Mouse (Mus musculus): ENCODE results near the gene Gm9732. TPM values are rescaled to one million over a fixed set of nuclear protein-coding genes. Genes with fewer than 3 reads are reported as not detected.
"Not testable (repeated sequence)": the region's sequence is repeated elsewhere in the genome, so short reads cannot be mapped to it uniquely, and the experiment has no call there.

The Gm9732 gene
- polyA plus RNA-seq, 1 experiment from 2014 or later: not detected

- H3K36me3 ChIP-seq (ENCODE audit: control insufficient read depth, insufficient read depth, low read length); H3K4me2 ChIP-seq (ENCODE audit: low read length); H3K27ac ChIP-seq (ENCODE audit: low read length); H3K4me1 ChIP-seq (ENCODE audit: control insufficient read depth, insufficient read depth, low read length); H3K27me3 ChIP-seq (ENCODE audit: control insufficient read depth, insufficient read depth, low read depth, low read length); H3K9ac ChIP-seq (ENCODE audit: low read depth, low read length); H3K9me3 ChIP-seq (replicated peaks; ENCODE audit: control insufficient read depth, low read length, poor library complexity, severe bottlenecking); H3K4me3 ChIP-seq (ENCODE audit: low read depth, low read length); ATAC-seq: not testable (repeated sequence)
- 77% methylated on average over 3 of the region's 3 CpGs for WGBS
These were observed 5.6 kb upstream of the Gm9732 start for GRCm38 (mm10) chr14:43269211-43269610.

GRCm38 (mm10) chr14:43273161-43273560 is 1.7 kb upstream of the Gm9732 start:
- H3K4me2 ChIP-seq (ENCODE audit: low read length); H3K27ac ChIP-seq (ENCODE audit: low read length); ATAC-seq; H3K27me3 ChIP-seq (ENCODE audit: control insufficient read depth, insufficient read depth, low read depth, low read length); H3K9me3 ChIP-seq (replicated peaks; ENCODE audit: control insufficient read depth, low read length, poor library complexity, severe bottlenecking); H3K36me3 ChIP-seq (ENCODE audit: control insufficient read depth, insufficient read depth, low read length); H3K9ac ChIP-seq (ENCODE audit: low read depth, low read length); H3K4me1 ChIP-seq (ENCODE audit: control insufficient read depth, insufficient read depth, low read length); H3K4me3 ChIP-seq (ENCODE audit: low read depth, low read length): not testable (repeated sequence)
- WGBS: 61% methylated on average over 1 of the region's 1 CpGs

GRCm38 (mm10) chr14:43275752-43276151 is 916 bp downstream of the Gm9732 start:
- WGBS: 94% methylated on average over 1 of the region's 1 CpGs
- H3K36me3 ChIP-seq (ENCODE audit: control insufficient read depth, insufficient read depth, low read length); H3K9ac ChIP-seq (ENCODE audit: low read depth, low read length); H3K27me3 ChIP-seq (ENCODE audit: control insufficient read depth, insufficient read depth, low read depth, low read length); H3K4me2 ChIP-seq (ENCODE audit: low read length); ATAC-seq; H3K4me3 ChIP-seq (ENCODE audit: low read depth, low read length); H3K27ac ChIP-seq (ENCODE audit: low read length); H3K4me1 ChIP-seq (ENCODE audit: control insufficient read depth, insufficient read depth, low read length); H3K9me3 ChIP-seq (replicated peaks; ENCODE audit: control insufficient read depth, low read length, poor library complexity, severe bottlenecking): not testable (repeated sequence)

- not testable (repeated sequence) for H3K27ac ChIP-seq (ENCODE audit: low read length); H3K9me3 ChIP-seq (replicated peaks; ENCODE audit: control insufficient read depth, low read length, poor library complexity, severe bottlenecking); H3K4me2 ChIP-seq (ENCODE audit: low read length); ATAC-seq; H3K36me3 ChIP-seq (ENCODE audit: control insufficient read depth, insufficient read depth, low read length); H3K9ac ChIP-seq (ENCODE audit: low read depth, low read length); H3K27me3 ChIP-seq (ENCODE audit: control insufficient read depth, insufficient read depth, low read depth, low read length); H3K4me3 ChIP-seq (ENCODE audit: low read depth, low read length); H3K4me1 ChIP-seq (ENCODE audit: control insufficient read depth, insufficient read depth, low read length)
- WGBS: 70% methylated on average over 2 of the region's 2 CpGs
These were observed 2.6 kb downstream of the Gm9732 start for GRCm38 (mm10) chr14:43277468-43277867.

GRCm38 (mm10) chr14:43278146-43278545 is 3.3 kb downstream of the Gm9732 start:
- not testable (repeated sequence) for H3K27ac ChIP-seq (ENCODE audit: low read length); H3K4me1 ChIP-seq (ENCODE audit: control insufficient read depth, insufficient read depth, low read length); H3K4me2 ChIP-seq (ENCODE audit: low read length); H3K9me3 ChIP-seq (replicated peaks; ENCODE audit: control insufficient read depth, low read length, poor library complexity, severe bottlenecking); H3K9ac ChIP-seq (ENCODE audit: low read depth, low read length); H3K4me3 ChIP-seq (ENCODE audit: low read depth, low read length); H3K36me3 ChIP-seq (ENCODE audit: control insufficient read depth, insufficient read depth, low read length); H3K27me3 ChIP-seq (ENCODE audit: control insufficient read depth, insufficient read depth, low read depth, low read length); ATAC-seq
- WGBS: 74% methylated on average over 4 of the region's 4 CpGs

GRCm38 (mm10) chr14:43278681-43279080 is 3.8 kb downstream of the Gm9732 start:
- H3K4me1 ChIP-seq (ENCODE audit: control insufficient read depth, insufficient read depth, low read length); H3K9ac ChIP-seq (ENCODE audit: low read depth, low read length); H3K36me3 ChIP-seq (ENCODE audit: control insufficient read depth, insufficient read depth, low read length); ATAC-seq; H3K4me3 ChIP-seq (ENCODE audit: low read depth, low read length); H3K27ac ChIP-seq (ENCODE audit: low read length); H3K27me3 ChIP-seq (ENCODE audit: control insufficient read depth, insufficient read depth, low read depth, low read length); H3K4me2 ChIP-seq (ENCODE audit: low read length); H3K9me3 ChIP-seq (replicated peaks; ENCODE audit: control insufficient read depth, low read length, poor library complexity, severe bottlenecking): not testable (repeated sequence)
- WGBS: 91% methylated on average over 3 of the region's 3 CpGs

GRCm38 (mm10) chr14:43293503-43293902 is 18.7 kb downstream of the Gm9732 start, which contains the start of gene Gm8127:
TSS of gene Gm8127 (minus strand) at chr14:43293832.
- 70% methylated on average over 3 of the region's 3 CpGs for WGBS
- H3K27ac ChIP-seq (ENCODE audit: low read length); ATAC-seq; H3K9ac ChIP-seq (ENCODE audit: low read depth, low read length); H3K4me2 ChIP-seq (ENCODE audit: low read length); H3K4me1 ChIP-seq (ENCODE audit: control insufficient read depth, insufficient read depth, low read length); H3K36me3 ChIP-seq (ENCODE audit: control insufficient read depth, insufficient read depth, low read length); H3K27me3 ChIP-seq (ENCODE audit: control insufficient read depth, insufficient read depth, low read depth, low read length); H3K9me3 ChIP-seq (replicated peaks; ENCODE audit: control insufficient read depth, low read length, poor library complexity, severe bottlenecking); H3K4me3 ChIP-seq (ENCODE audit: low read depth, low read length): not testable (repeated sequence)

GRCm38 (mm10) chr14:43319516-43319915 is 44.7 kb downstream of the Gm9732 start:
- H3K4me1 ChIP-seq (ENCODE audit: control insufficient read depth, insufficient read depth, low read length): not testable (repeated sequence)

GRCm38 (mm10) chr14:43328603-43329002 is 53.8 kb downstream of the Gm9732 start:
- H3K27me3 ChIP-seq (ENCODE audit: control insufficient read depth, insufficient read depth, low read depth, low read length); H3K9me3 ChIP-seq (replicated peaks; ENCODE audit: control insufficient read depth, low read length, poor library complexity, severe bottlenecking); H3K4me2 ChIP-seq (ENCODE audit: low read length); H3K4me1 ChIP-seq (ENCODE audit: control insufficient read depth, insufficient read depth, low read length); H3K9ac ChIP-seq (ENCODE audit: low read depth, low read length); H3K4me3 ChIP-seq (ENCODE audit: low read depth, low read length); H3K36me3 ChIP-seq (ENCODE audit: control insufficient read depth, insufficient read depth, low read length); H3K27ac ChIP-seq (ENCODE audit: low read length); ATAC-seq: not testable (repeated sequence)
- WGBS: 88% methylated on average over 2 of the region's 2 CpGs

More at GRCm38 (mm10) chr14:43319516-43319915, 44.7 kb downstream of the Gm9732 start:
- not testable (repeated sequence) for H3K4me2 ChIP-seq (ENCODE audit: low read length); H3K27me3 ChIP-seq (ENCODE audit: control insufficient read depth, insufficient read depth, low read depth, low read length); H3K9me3 ChIP-seq (replicated peaks; ENCODE audit: control insufficient read depth, low read length, poor library complexity, severe bottlenecking); ATAC-seq; H3K27ac ChIP-seq (ENCODE audit: low read length); H3K4me3 ChIP-seq (ENCODE audit: low read depth, low read length); H3K9ac ChIP-seq (ENCODE audit: low read depth, low read length); H3K36me3 ChIP-seq (ENCODE audit: control insufficient read depth, insufficient read depth, low read length)
